Mouse (Mus musculus) thymus, adult 2 months (tissue): Measurements from ENCODE around the gene Lmln.

Experiments
- CTCF ChIP-seq: fragments of 200-500 bp; IDR thresholded peaks from 2 replicates; pipeline ENCODE4 v1.5.1; 2012; ENCODE audit warnings: mild to moderate bottlenecking, control low read depth, low read length, moderate library complexity, borderline replicate concordance; ENCODE audit not compliant: control insufficient read depth, poor library complexity, insufficient read depth; ENCODE audit errors: extremely low read depth
- POLR2A ChIP-seq: fragments of 200-500 bp; IDR thresholded peaks from 2 replicates; pipeline ENCODE4 v1.6.1; 2012; ENCODE audit warnings: mild to moderate bottlenecking, low read length, control low read depth, moderate library complexity; ENCODE audit not compliant: control insufficient read depth, poor library complexity, insufficient read depth; ENCODE audit errors: extremely low read depth

DNA sequence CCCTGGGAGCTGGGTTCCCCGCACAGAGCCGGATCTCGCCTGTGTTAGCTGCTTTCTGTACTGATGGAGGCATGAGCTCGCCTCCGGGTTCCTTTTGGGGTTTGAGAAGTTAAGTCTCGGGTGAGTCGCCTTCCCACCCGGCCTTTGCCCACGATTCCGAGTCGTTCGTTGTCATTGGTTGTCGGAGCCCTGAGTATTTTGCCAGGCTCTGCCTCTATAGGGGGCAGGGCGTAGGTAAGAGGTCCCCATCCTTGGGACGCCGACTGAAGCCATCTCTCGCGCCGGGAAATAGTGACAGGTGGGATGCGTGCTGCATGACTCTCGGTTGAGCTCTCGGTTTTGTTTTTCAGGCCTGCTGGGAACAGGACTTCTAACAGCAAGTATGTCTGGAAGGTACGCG, 5.5 kb upstream of the Lmln start:
- no peak for TF ChIP-seq CTCF
- TF ChIP-seq POLR2A = no peak
